Mouse (Mus musculus): ENCODE results near the gene Clasp1. TPM values are rescaled to one million over a fixed set of nuclear protein-coding genes. Genes with fewer than 3 reads are reported as not detected.
A peak's percentile ranks its signal among the peaks of the same experiment; 100 is the strongest.

Clasp1 gene
- polyA plus RNA-seq, 1 experiment from 2014 or later: 12.1 TPM

GRCm38 (mm10) chr1:118389454-118390265 lies 802 bp downstream of the Clasp1 start:
- H3K4me1 ChIP-seq (replicated peaks): peaks cover 30% of the 10 kb centered on the region
- WGBS (ENCODE audit: insufficient replicate concordance): under 1% methylated on average over 43 of the region's 44 CpGs
- peak overlapping the region; percentile 95 for H3K27ac ChIP-seq
- H3K9me3 ChIP-seq (replicated peaks): no peaks in the 10 kb centered on the region
- no peaks in the 10 kb centered on the region for H3K36me3 ChIP-seq
- peak overlapping the region; percentile 95 for H3K4me3 ChIP-seq (replicated peaks)
- H3K9ac ChIP-seq: peak overlapping the region; percentile 96
- DNase-seq (peak; percentile 34), ATAC-seq (ENCODE audit: low read depth) (peak; percentile 37)
- H3K4me2 ChIP-seq: peak overlapping the region; percentile 86
- no peaks in the 10 kb centered on the region for H3K27me3 ChIP-seq

- DNase-seq (no peak), ATAC-seq (ENCODE audit: low read depth) (no peak)
- peak overlapping the region; percentile 96 for H3K9ac ChIP-seq
- H3K9me3 ChIP-seq (replicated peaks): no peaks in the 10 kb centered on the region
- no peaks in the 10 kb centered on the region for H3K27me3 ChIP-seq
- no peaks in the 10 kb centered on the region for H3K36me3 ChIP-seq
- WGBS (ENCODE audit: insufficient replicate concordance): 32% methylated on average over 8 of the region's 8 CpGs
- H3K4me3 ChIP-seq (replicated peaks): peak overlapping the region; percentile 95
- H3K27ac ChIP-seq: peak overlapping the region; percentile 95
- peaks cover 32% of the 10 kb centered on the region for H3K4me1 ChIP-seq (replicated peaks)
- H3K4me2 ChIP-seq: peak overlapping the region; percentile 86
Observed at GRCm38 (mm10) chr1:118390266-118390660, 1.4 kb downstream of the Clasp1 start.

GRCm38 (mm10) chr1:118390871-118391387 lies 2.1 kb downstream of the Clasp1 start:
- Histone ChIP-seq H3K27ac (no peak overlapping the region), H3K4me2 (peak overlapping the region; percentile 86), H3K9me3 (replicated peaks) (no peaks in the 10 kb centered on the region), H3K4me3 (replicated peaks) (peak overlapping the region; percentile 95), H3K4me1 (replicated peaks) (peaks cover 32% of the 10 kb centered on the region), H3K9ac (0 out of 2 replicates have a peak overlapping the region, but pooled peaks have one; percentile 2), H3K36me3 (0 out of 2 replicates have a peak, but pooled peaks cover 4% of the 10 kb centered on the region), H3K27me3 (no peaks in the 10 kb centered on the region)
- DNase-seq (no peak), ATAC-seq (ENCODE audit: low read depth) (no peak)
- WGBS (ENCODE audit: insufficient replicate concordance): 66% methylated on average over 2 of the region's 2 CpGs

- ATAC-seq (ENCODE audit: low read depth) (no peak), DNase-seq (no peak)
- Histone ChIP-seq H3K36me3 (0 out of 2 replicates have a peak, but pooled peaks cover 12% of the 10 kb centered on the region), H3K4me3 (replicated peaks) (no peak overlapping the region), H3K9ac (no peak overlapping the region), H3K4me2 (no peak overlapping the region), H3K4me1 (replicated peaks) (peaks cover 31% of the 10 kb centered on the region), H3K27me3 (no peaks in the 10 kb centered on the region), H3K27ac (no peak overlapping the region), H3K9me3 (replicated peaks) (no peaks in the 10 kb centered on the region)
- WGBS (ENCODE audit: insufficient replicate concordance): 84% methylated on average over 2 of the region's 2 CpGs
Observed at GRCm38 (mm10) chr1:118392246-118392645, 3.4 kb downstream of the Clasp1 start.

- Histone ChIP-seq H3K27me3 (no peaks in the 10 kb centered on the region), H3K4me2 (no peak overlapping the region), H3K36me3 (0 out of 2 replicates have a peak, but pooled peaks cover 12% of the 10 kb centered on the region), H3K27ac (no peak overlapping the region), H3K4me1 (replicated peaks) (peaks cover 34% of the 10 kb centered on the region), H3K9ac (no peak overlapping the region), H3K9me3 (replicated peaks) (no peaks in the 10 kb centered on the region), H3K4me3 (replicated peaks) (no peak overlapping the region)
- ATAC-seq (ENCODE audit: low read depth) (no peak), DNase-seq (no peak)
- 80% methylated on average over 3 of the region's 3 CpGs for WGBS (ENCODE audit: insufficient replicate concordance)
Observed at GRCm38 (mm10) chr1:118393916-118394315, 5.1 kb downstream of the Clasp1 start.

GRCm38 (mm10) chr1:118397866-118398265 lies 9.0 kb downstream of the Clasp1 start:
- Histone ChIP-seq H3K4me1 (replicated peaks) (peaks cover 25% of the 10 kb centered on the region), H3K27ac (no peak overlapping the region), H3K4me2 (no peak overlapping the region), H3K27me3 (no peaks in the 10 kb centered on the region), H3K9me3 (replicated peaks) (no peaks in the 10 kb centered on the region), H3K36me3 (0 out of 2 replicates have a peak, but pooled peaks cover 12% of the 10 kb centered on the region), H3K9ac (no peak overlapping the region), H3K4me3 (replicated peaks) (no peak overlapping the region)
- no peak for ATAC-seq (ENCODE audit: low read depth)
- no peak for DNase-seq
- WGBS (ENCODE audit: insufficient replicate concordance): 85% methylated on average over 9 of the region's 9 CpGs

- no peak overlapping the region for H3K4me3 ChIP-seq (replicated peaks)
- ATAC-seq (ENCODE audit: low read depth): no peak
- 68% methylated on average over 6 of the region's 6 CpGs for WGBS (ENCODE audit: insufficient replicate concordance)
- no peaks in the 10 kb centered on the region for H3K9me3 ChIP-seq (replicated peaks)
- H3K27me3 ChIP-seq: no peaks in the 10 kb centered on the region
- H3K4me1 ChIP-seq (replicated peaks): peaks cover 32% of the 10 kb centered on the region
- H3K9ac ChIP-seq: no peak overlapping the region
- H3K36me3 ChIP-seq: 0 out of 2 replicates have a peak, but pooled peaks cover 12% of the 10 kb centered on the region
- H3K4me2 ChIP-seq: no peak overlapping the region
- DNase-seq: no peak
- H3K27ac ChIP-seq: 0 out of 2 replicates have a peak overlapping the region, but pooled peaks have one; percentile 16
Observed at GRCm38 (mm10) chr1:118398567-118398966, 9.7 kb downstream of the Clasp1 start.

- H3K4me3 ChIP-seq (replicated peaks): no peak overlapping the region
- 60% methylated on average over 8 of the region's 8 CpGs for WGBS (ENCODE audit: insufficient replicate concordance)
- no peaks in the 10 kb centered on the region for H3K9me3 ChIP-seq (replicated peaks)
- no peak overlapping the region for H3K4me2 ChIP-seq
- no peak overlapping the region for H3K27ac ChIP-seq
- H3K4me1 ChIP-seq (replicated peaks): peaks cover 35% of the 10 kb centered on the region
- ATAC-seq (ENCODE audit: low read depth) (no peak), DNase-seq (no peak)
- no peaks in the 10 kb centered on the region for H3K27me3 ChIP-seq
- peaks cover 12% of the 10 kb centered on the region; the same call in 1 of the 2 replicates for H3K36me3 ChIP-seq
- H3K9ac ChIP-seq: no peak overlapping the region
Observed at GRCm38 (mm10) chr1:118399625-118400310, 10.9 kb downstream of the Clasp1 start.

GRCm38 (mm10) chr1:118401991-118402390 lies 13.1 kb downstream of the Clasp1 start:
- H3K4me3 ChIP-seq (replicated peaks): no peak overlapping the region
- WGBS (ENCODE audit: insufficient replicate concordance): 88% methylated on average over 4 of the region's 4 CpGs
- no peaks in the 10 kb centered on the region; the same call in 1 of the 2 replicates for H3K36me3 ChIP-seq
- H3K27me3 ChIP-seq: no peaks in the 10 kb centered on the region
- peaks cover 34% of the 10 kb centered on the region for H3K4me1 ChIP-seq (replicated peaks)
- no peak overlapping the region for H3K4me2 ChIP-seq
- H3K9me3 ChIP-seq (replicated peaks): no peaks in the 10 kb centered on the region
- H3K27ac ChIP-seq: no peak overlapping the region
- no peak overlapping the region for H3K9ac ChIP-seq
- DNase-seq: no peak
- ATAC-seq (ENCODE audit: low read depth): no peak

- no peak overlapping the region for H3K4me2 ChIP-seq
- 72% methylated on average over 8 of the region's 8 CpGs for WGBS (ENCODE audit: insufficient replicate concordance)
- no peak overlapping the region for H3K27ac ChIP-seq
- ATAC-seq (ENCODE audit: low read depth): no peak
- no peaks in the 10 kb centered on the region for H3K27me3 ChIP-seq
- peaks cover 34% of the 10 kb centered on the region for H3K4me1 ChIP-seq (replicated peaks)
- H3K4me3 ChIP-seq (replicated peaks): no peak overlapping the region
- no peaks in the 10 kb centered on the region; the same call in 1 of the 2 replicates for H3K36me3 ChIP-seq
- H3K9ac ChIP-seq: no peak overlapping the region
- no peaks in the 10 kb centered on the region for H3K9me3 ChIP-seq (replicated peaks)
- DNase-seq: no peak
Observed at GRCm38 (mm10) chr1:118402556-118402955, 13.7 kb downstream of the Clasp1 start.

GRCm38 (mm10) chr1:118402966-118403365 lies 14.1 kb downstream of the Clasp1 start:
- Histone ChIP-seq H3K4me1 (replicated peaks) (peaks cover 34% of the 10 kb centered on the region), H3K27ac (no peak overlapping the region), H3K36me3 (no peaks in the 10 kb centered on the region; the same call in 1 of the 2 replicates), H3K27me3 (no peaks in the 10 kb centered on the region), H3K4me3 (replicated peaks) (no peak overlapping the region), H3K9ac (peak overlapping the region; percentile 22; the same call in 1 of the 2 replicates), H3K4me2 (no peak overlapping the region), H3K9me3 (replicated peaks) (no peaks in the 10 kb centered on the region)
- no peak for DNase-seq
- ATAC-seq (ENCODE audit: low read depth): peak; percentile 9; the same call in 1 of the 2 replicates
- WGBS (ENCODE audit: insufficient replicate concordance): 74% methylated on average over 6 of the region's 6 CpGs

All from liver, embryonic 13.5 days (tissue).